Mouse (Mus musculus): ENCODE measurements around the gene Sit1.

The Sit1 gene

DNA sequence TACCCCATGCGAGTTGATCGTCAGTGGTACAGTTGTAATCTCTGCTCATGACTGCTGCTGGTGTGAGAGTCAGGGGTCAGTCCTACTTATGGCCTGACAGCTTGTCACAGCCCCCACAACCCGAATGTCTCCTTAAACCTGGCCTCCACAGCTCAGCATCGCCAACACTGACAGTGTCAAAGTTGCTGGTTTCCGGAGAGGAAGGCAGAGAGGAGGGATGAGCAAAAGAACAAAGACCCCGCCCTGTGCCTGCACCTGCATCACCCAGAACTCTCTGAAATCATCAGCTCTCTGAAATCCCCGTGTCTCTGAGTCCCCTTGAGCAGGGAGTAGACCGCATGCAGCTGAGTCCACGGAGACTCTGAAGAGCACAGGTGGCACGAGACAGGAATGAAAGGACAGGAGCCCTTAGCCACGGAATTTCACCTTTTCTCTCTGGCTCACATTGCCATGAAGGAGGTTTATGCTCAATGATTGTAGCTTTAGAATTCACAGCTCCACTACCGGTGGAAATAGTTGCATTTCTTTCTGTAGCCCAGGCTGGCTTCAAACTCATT is at the start of gene Sit1:
Sit1 (minus strand) TSS at position 200 of the 557 bp plus-strand sequence.
- DNase-seq = no peak

DNA sequence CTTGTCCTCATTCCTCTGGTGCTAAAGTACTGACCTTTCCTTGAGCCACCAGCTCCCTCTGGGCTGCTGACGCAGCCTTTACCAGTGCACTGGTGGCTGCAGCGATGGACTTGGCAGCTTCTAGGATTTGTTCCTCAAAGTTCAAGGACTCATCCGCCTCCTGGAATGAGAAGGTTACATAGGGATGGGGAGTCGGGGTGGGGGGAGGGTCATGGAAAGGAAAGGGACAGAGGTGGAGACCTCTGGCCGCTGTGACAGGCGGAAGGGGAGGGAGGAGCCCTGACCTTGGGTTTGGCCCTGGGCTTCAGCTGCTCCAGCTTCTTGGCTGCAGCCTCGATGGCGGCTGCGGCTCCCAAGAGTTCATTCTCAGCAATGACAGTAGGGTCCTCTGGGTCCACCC is 49.7 kb upstream of the Sit1 start:
- no peak for DNase-seq

GRCm38 (mm10) chr4:43530581-43530980 is 47.0 kb upstream of the Sit1 start:
- peak; percentile 82 for DNase-seq

- no peak for DNase-seq
These were observed 46.6 kb upstream of the Sit1 start for GRCm38 (mm10) chr4:43530081-43530501.

GRCm38 (mm10) chr4:43528487-43528886 is 45.0 kb upstream of the Sit1 start:
- DNase-seq = no peak

DNA sequence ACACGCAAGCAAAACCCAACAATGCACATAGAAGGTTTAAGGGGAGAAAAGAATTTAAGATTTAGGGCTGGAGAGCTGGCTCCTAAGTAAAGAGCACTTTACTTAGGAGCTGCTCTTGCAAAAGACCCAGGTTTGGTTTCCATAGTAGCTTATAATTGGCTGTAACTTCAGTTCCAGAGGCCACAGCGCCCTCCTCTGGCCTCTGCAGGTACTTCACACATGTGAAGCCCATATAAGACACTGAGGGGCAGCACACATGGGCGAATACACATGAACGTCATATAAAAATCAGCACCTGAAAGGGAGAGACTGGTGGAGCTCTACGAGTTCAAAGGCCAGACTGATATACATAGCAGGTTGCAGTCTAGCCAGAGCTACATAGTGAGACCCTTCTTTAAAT is 44.3 kb upstream of the Sit1 start:
- DNase-seq = no peak

GRCm38 (mm10) chr4:43519956-43520355 is 36.4 kb upstream of the Sit1 start:
- DNase-seq = peak; percentile 88

GRCm38 (mm10) chr4:43519551-43519950 is 36.0 kb upstream of the Sit1 start:
- peak; percentile 37 for DNase-seq

DNA sequence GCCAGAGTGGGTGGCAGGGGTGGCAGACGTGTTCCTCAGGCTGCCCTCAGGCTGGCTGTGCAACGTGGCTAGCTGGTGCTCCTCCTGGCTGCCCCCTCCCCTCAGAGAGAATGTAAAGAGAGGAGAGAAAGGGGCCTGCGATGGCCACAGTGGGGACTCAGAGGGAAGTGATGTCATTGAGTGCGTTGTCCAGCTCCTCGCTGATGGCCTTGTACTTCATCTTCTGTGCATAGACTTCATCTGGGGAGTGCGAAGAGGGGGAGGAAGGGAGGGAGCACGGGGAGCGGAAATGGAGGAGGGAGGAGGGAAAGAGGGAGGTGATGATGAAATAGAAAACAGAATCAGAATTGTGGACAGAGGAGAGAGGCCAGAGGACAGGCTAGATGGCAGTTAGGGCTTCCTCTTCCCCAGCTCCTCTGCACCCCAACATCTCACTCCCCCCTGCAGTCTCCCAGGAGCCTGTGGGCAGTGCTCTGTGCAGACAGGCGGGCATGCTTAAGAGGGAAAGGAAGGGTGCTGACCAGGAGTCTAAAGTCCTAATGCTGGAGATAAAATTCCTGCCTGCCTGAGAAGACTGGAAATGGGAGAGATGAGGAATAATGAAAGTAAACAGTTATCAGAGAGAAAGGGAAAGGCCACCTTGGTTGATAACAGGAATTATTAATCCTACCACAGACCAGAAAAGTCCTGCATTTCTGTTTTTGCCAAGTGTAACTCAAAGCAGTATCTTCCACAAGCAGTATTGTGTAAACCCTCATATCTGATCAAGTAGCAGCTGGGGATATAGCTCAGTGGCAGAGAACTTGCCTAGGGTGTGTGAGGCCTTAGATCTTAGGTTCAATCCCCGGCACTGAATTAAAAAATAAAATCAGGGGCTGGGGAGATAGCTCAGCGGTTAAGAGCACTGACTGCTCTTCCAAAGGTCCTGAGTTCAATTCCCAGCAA is 32.5 kb upstream of the Sit1 start:
- DNase-seq = no peak

GRCm38 (mm10) chr4:43513791-43514190 is 30.3 kb upstream of the Sit1 start:
- no peak for DNase-seq

GRCm38 (mm10) chr4:43513300-43513699 is 29.8 kb upstream of the Sit1 start:
- no peak for DNase-seq

DNA sequence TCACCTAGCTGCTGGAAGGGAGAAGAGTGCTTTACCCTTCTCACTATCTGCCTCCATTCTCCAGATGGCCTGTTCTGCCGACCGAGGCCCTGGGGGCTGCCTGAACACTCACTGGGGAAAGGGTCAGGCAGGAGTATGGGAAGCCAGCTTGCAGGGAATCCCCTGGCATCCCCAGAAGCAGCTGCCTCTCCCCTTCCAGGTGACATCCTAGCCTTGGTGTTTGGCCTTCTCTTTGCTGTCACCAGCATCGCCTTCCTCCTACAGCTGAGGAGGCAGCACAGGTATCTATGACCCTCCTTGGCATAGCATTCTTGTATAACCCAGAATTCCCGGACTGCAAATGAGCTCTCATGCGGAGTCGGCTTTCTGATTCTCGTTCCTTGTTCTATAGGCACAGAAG is 29.1 kb upstream of the Sit1 start:
- no peak for DNase-seq

DNA sequence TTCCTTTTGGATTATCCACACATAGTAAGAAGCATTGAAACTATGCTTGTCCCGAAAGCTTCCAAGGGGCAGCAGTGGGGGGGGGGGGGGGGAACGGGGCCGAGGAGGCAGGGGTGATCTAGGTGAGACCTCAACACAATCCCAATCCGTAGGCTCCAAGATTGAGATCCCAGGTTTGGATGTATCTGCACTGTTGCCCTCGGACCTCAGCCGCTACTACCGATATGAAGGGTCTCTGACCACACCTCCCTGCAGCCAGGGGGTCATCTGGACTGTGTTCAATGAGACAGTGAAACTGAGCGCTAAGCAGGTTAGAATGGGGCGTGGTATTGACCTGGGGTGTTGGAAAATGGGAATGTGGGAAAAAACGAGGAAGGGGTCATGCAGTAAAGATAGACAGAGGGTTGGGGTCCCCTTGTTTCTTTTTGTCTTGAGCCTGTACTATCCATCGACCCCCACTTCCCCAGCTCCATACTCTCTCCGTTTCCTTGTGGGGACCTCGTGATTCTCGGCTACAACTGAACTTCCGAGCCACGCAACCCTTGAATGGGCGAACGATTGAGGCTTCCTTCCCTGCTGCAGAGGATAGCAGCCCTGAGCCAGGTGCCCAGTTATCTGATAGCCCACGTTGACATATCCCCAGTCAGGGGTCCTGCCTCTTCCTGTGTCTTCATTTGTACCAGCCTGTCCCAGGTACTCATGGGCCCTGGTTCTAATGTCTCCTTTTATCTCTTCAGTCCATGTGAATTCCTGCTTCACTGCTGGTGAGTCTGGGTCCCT is 28.3 kb upstream of the Sit1 start:
- DNase-seq = no peak

GRCm38 (mm10) chr4:43509109-43509508 is 25.6 kb upstream of the Sit1 start:
- peak; percentile 35 for DNase-seq

- peak; percentile 62 for DNase-seq
These were observed 25.1 kb upstream of the Sit1 start for GRCm38 (mm10) chr4:43508666-43508997.

GRCm38 (mm10) chr4:43507938-43508665 is 24.6 kb upstream of the Sit1 start:
- peak; percentile 36 for DNase-seq

GRCm38 (mm10) chr4:43506536-43507185 is 23.1 kb upstream of the Sit1 start, which contains the start of gene Car9:
Gene Car9 (plus strand): TSS chr4:43506966.
- DNase-seq = no peak

- DNase-seq = no peak
These were observed 22.5 kb upstream of the Sit1 start for GRCm38 (mm10) chr4:43506074-43506473.

DNA sequence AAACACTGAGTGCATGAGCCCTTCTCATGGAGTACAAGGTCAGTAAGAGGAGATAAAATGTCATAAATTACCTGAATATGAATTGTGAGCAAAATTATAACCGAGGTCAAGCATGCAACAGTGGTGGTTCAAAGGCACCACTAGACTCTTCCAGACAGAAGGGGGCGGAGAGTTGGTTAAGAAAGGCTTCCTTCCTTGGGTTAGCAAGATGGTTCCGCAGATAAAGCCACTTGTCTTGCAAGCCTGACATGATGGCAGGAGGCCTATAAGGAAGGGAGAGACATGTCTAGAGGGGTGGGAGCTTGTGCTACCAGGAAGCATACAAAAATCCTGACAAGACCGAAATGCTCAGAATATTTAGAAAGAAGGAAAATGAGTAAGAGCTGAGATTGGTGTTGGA is 20.7 kb upstream of the Sit1 start:
- no peak for DNase-seq

- DNase-seq = no peak
These were observed 20.0 kb upstream of the Sit1 start for GRCm38 (mm10) chr4:43503506-43503905.

DNA sequence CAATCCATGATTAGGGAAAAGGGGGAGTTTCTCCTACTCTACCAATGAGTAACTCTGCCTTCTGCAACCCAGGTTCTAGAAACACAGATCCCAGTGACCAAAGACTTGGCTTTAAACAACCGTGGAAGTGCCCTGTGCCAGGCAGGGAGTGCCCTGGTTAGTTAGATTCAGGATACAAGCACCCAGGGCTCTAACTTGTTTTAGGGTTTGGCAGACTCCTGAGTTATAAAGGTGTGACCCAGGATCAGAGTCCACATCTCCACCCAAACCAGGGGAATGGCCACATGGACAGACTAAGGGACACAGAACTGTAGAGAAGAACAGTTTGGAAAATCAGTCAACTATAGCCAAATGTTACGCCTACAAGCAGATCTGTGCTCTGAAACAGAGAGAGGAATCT is 19.5 kb upstream of the Sit1 start:
- DNase-seq = no peak

Measured in embryo, embryonic 11 days (tissue).